Mouse (Mus musculus) mesoderm, embryonic 11.5 days (tissue): ENCODE measurements around the gene Lzic.
A peak's percentile ranks its signal among the peaks of the same experiment; 100 is the strongest.

ENCODE experiments used
- DNase-seq: peaks from one replicate; pipeline ENCODE4 v3.0.0-alpha.2; 2012; ENCODE audit warnings: low read depth, low spot score

The Lzic gene

GRCm38 (mm10) chr4:149526330-149526729 is 41.3 kb downstream of the Lzic start:
- DNase-seq, result peak; percentile 34

DNA sequence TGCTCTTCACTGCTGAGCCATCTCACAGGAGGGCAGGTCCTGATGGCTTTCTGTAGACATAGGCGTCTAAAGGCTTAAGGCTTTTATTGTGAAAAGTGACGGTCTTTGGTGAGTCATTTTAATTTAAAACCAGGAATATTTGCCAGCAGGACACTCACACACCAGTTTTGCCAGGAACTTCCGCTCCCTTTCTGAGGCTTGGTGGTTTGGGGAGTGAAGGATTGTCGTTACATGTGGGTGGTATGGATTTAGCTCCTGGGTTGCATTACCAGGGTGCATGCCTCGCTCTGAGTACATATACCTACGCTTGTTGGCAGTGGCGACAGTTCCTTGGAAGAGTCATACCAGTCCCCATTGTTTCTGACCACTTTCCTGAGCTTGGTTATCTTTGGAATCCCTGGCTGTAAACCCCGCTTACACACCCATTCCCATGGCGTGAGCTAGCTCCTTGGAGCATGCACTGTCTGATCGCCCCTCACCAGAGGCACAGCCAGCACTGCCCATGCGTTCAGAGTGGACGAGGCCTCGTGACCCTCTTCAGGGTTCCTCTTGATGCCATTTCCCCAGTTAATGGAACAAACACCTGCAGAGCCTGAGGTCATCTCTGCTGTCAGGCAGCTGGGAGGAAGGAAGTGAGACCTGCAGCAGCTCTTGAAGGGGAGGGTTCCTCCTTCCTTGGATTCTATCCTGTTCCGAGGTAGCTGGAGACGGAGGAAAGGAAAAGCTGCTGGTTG is 42.8 kb downstream of the Lzic start:
- no peak for DNase-seq

GRCm38 (mm10) chr4:149529691-149530090 is 44.7 kb downstream of the Lzic start:
- DNase-seq, result no peak

- no peak for DNase-seq
Measured at GRCm38 (mm10) chr4:149539441-149539840, 54.4 kb downstream of the Lzic start.

DNA sequence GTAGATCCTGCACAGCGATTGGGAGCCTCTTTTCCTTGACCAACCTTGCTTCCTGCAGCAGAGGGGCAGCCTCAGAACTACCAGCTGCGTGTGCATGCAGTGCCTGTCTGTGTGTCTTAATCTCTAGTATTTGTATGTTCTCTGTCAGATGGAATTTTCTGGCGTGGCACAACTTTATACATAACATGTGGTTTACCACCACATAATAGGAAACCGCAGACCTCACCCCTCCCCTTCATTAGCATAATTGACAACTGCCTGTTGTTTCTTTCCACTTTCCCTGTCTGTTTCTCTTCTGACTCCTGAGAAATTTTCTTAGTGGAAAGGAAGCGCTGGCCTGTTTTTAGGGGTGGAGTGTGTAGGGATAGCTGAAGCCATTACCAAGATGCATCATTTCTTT is 56.9 kb downstream of the Lzic start:
- no peak for DNase-seq

DNA sequence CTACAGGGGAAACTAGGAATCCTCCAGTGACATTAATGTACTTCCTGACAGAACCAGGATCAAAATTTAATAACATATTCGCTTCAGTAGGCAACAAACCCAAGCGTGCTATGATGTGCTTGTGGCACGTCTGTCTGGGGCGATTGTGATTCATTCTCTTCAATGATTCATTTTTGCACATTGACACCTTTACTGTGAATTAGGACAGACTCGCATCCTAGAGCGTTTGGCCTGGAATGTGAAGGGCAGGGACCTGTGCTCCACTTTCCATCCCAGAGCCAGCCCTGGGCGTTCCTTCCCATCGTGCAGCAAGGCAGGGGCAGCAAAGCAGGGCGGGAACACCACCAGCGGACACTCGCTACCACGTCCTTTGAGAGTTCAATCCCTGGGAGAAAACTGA is 57.4 kb downstream of the Lzic start:
- no peak for DNase-seq

GRCm38 (mm10) chr4:149542927-149543553 is 58.0 kb downstream of the Lzic start:
- DNase-seq, result peak; percentile 90

DNA sequence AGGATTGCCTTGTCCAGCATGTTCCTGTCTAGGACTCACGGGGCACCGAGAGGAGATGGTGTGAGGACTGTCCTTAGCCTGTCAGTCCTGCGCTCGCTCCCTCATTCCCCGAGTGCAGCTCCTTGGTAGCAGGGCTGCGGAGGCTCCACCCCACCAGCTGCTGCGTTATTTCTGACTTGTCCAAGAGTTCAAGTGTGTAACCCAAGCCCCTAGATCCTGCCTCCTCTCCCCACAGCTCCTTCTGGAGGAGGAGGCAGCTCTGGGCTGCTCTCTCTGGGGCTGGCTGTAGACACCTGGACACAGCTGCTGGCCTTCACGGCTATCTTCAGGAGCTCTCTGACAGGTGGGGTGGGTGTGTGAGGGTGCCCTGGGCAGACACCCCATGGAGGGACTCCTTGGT is 59.9 kb downstream of the Lzic start:
- DNase-seq, result no peak
